Mouse (Mus musculus) ES-Bruce4 (cell line): ENCODE results near the gene Slbp. TPM values are rescaled to one million over a fixed set of nuclear protein-coding genes. Genes with fewer than 3 reads are reported as not detected.

Experiments
- H3K27ac ChIP-seq: 2 replicates; pipeline ENCODE4 v1.5.1; 2012; ENCODE audit warnings: low read length, inconsistent platforms; ENCODE audit not compliant: insufficient read depth
- H3K27me3 ChIP-seq: 2 replicates; pipeline ENCODE4 v1.6.1; 2012; ENCODE audit warnings: mild to moderate bottlenecking, low read length, inconsistent platforms; ENCODE audit not compliant: control insufficient read depth, poor library complexity, insufficient read depth, severe bottlenecking
- H3K36me3 ChIP-seq: 2 replicates; pipeline ENCODE4 v1.6.1; 2012; ENCODE audit warnings: inconsistent platforms, mild to moderate bottlenecking, low read length, moderate library complexity; ENCODE audit not compliant: control insufficient read depth, poor library complexity, insufficient read depth, severe bottlenecking
- H3K4me1 ChIP-seq: one replicate; pipeline ENCODE4 v1.8.1; 2011; ENCODE audit warnings: low read length; ENCODE audit not compliant: control insufficient read depth, insufficient read depth
- H3K4me3 ChIP-seq: 2 replicates; pipeline ENCODE4 v1.5.1; 2011; ENCODE audit warnings: low read depth, mild to moderate bottlenecking, low read length
- H3K9ac ChIP-seq: 2 replicates; pipeline ENCODE4 v1.6.1; 2012; ENCODE audit warnings: low read depth, mild to moderate bottlenecking, inconsistent platforms; ENCODE audit not compliant: poor library complexity, severe bottlenecking
- H3K9me3 ChIP-seq: replicated peaks from 2 replicates; pipeline ENCODE4 v1.6.1; 2012; ENCODE audit warnings: mild to moderate bottlenecking, low read length, inconsistent platforms; ENCODE audit not compliant: control insufficient read depth, poor library complexity, insufficient read depth, severe bottlenecking
- CTCF ChIP-seq: IDR thresholded peaks from one replicate; pipeline ENCODE4 v1.8.1; 2011; ENCODE audit warnings: low read depth, low read length
- EP300 ChIP-seq: IDR thresholded peaks from 2 replicates; pipeline ENCODE4 v1.6.1; 2011; ENCODE audit warnings: low read depth, low read length; ENCODE audit not compliant: insufficient read depth
- POLR2A ChIP-seq: IDR thresholded peaks from one replicate; pipeline ENCODE4 v1.8.1; 2011; ENCODE audit warnings: low read length; ENCODE audit not compliant: insufficient read depth
- polyA plus RNA-seq: library from polyadenylated mRNA; stranded (reverse); fragments of >200 nt; gene quantifications from 2 replicates; pipeline ENCODE4 v1.2.4, GENCODE M21; 2011; ENCODE audit warnings: low read depth; ENCODE audit not compliant: missing spikeins, insufficient read depth, insufficient read length

The Slbp gene
- polyA plus RNA-seq, 1 experiment: 121 TPM

GRCm38 (mm10) chr5:33640652-33641051, 11.7 kb downstream of the Slbp start:
- peaks cover 52% of the 10 kb centered on the region for H3K36me3 ChIP-seq
- TF ChIP-seq EP300 (no peak), POLR2A (no peak), CTCF (peak; percentile 45)

GRCm38 (mm10) chr5:33638826-33639225, 13.5 kb downstream of the Slbp start:
- Histone ChIP-seq H3K9me3 (no peaks in the 10 kb centered on the region), H3K4me3 (no peak overlapping the region), H3K27me3 (no peaks in the 10 kb centered on the region), H3K27ac (no peak overlapping the region), H3K36me3 (peaks cover 36% of the 10 kb centered on the region), H3K9ac (no peak overlapping the region), H3K4me1 (no peaks in the 10 kb centered on the region)
- TF ChIP-seq EP300 (no peak), POLR2A (no peak), CTCF (no peak)

More at GRCm38 (mm10) chr5:33640652-33641051, 11.7 kb downstream of the Slbp start:
- Histone ChIP-seq H3K4me3 (no peak overlapping the region), H3K4me1 (no peaks in the 10 kb centered on the region), H3K27ac (no peak overlapping the region), H3K27me3 (no peaks in the 10 kb centered on the region), H3K9ac (no peak overlapping the region), H3K9me3 (no peaks in the 10 kb centered on the region)

DNA sequence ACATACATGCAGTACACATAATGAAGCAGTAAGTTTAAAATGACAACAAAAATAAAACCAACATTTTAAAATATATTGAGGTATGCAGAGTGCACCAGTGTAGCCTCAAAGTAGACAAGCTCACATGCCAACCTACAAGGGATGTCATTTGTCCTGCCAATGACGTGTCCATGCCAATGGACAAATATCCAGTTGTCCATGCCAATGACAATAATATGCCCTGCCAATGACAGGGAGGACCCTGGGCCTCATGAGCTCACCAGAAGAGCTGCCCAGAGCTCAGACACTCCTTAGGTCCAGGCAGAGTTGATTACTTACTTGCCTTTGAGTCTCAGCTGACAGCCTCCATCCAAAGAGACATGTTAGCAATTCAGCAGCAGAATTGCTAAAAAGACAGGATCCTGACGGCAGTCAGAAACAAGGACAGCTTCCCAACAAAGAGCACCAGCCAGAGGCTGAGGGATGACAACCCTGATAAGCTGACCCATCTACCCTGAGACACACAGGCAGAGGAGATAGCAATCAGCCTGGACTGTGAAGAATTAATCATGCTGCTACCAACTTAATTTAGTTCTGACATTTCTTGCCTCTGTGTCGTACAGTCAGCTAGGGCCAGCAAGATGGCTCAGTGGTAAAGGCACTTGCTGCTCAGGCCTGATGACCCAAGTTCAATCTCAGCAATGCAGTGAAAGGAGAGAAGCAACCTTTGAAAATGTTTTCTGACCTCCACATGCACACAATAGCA, 14.6 kb downstream of the Slbp start:
- H3K27ac ChIP-seq: no peak overlapping the region
- no peak overlapping the region for H3K9ac ChIP-seq
- peaks cover 27% of the 10 kb centered on the region for H3K36me3 ChIP-seq
- H3K4me1 ChIP-seq: no peaks in the 10 kb centered on the region
- no peak overlapping the region for H3K4me3 ChIP-seq
- no peaks in the 10 kb centered on the region for H3K9me3 ChIP-seq
- no peak for TF ChIP-seq EP300
- no peak for TF ChIP-seq CTCF
- TF ChIP-seq POLR2A: no peak
- H3K27me3 ChIP-seq: no peaks in the 10 kb centered on the region

DNA sequence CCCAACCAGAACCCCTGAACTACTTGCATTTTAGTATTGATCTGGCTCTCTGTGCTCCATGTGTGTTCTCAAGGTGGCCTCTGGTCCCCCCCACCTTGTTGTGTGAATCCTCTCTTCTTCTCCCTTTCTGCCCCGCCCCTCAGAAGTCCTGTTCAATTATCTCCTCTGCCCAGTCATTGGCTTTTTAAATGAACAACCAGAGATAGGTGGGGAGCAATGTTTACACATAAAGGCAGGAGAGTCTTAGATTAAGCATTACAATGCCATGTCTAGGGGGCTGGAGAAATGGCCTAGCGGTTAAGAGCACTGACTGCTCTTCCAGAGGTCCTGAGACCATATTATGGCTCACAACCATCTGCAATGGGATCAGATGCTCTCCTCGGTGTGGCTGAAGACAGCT, 17.0 kb downstream of the Slbp start:
- Histone ChIP-seq H3K9ac (no peak overlapping the region), H3K9me3 (no peaks in the 10 kb centered on the region), H3K4me1 (no peaks in the 10 kb centered on the region), H3K36me3 (peaks cover 13% of the 10 kb centered on the region), H3K4me3 (no peak overlapping the region), H3K27ac (no peak overlapping the region), H3K27me3 (no peaks in the 10 kb centered on the region)
- no peak for TF ChIP-seq EP300
- no peak for TF ChIP-seq POLR2A
- no peak for TF ChIP-seq CTCF

GRCm38 (mm10) chr5:33632526-33632925, 19.8 kb downstream of the Slbp start:
- no peak overlapping the region for H3K4me3 ChIP-seq
- H3K9me3 ChIP-seq: no peaks in the 10 kb centered on the region
- no peak for TF ChIP-seq EP300
- no peak for TF ChIP-seq CTCF
- TF ChIP-seq POLR2A: no peak
- no peak overlapping the region for H3K9ac ChIP-seq
- H3K4me1 ChIP-seq: no peaks in the 10 kb centered on the region
- no peak overlapping the region for H3K27ac ChIP-seq
- no peaks in the 10 kb centered on the region for H3K27me3 ChIP-seq
- H3K36me3 ChIP-seq: 0 out of 2 replicates have a peak, but pooled peaks cover 2% of the 10 kb centered on the region

DNA sequence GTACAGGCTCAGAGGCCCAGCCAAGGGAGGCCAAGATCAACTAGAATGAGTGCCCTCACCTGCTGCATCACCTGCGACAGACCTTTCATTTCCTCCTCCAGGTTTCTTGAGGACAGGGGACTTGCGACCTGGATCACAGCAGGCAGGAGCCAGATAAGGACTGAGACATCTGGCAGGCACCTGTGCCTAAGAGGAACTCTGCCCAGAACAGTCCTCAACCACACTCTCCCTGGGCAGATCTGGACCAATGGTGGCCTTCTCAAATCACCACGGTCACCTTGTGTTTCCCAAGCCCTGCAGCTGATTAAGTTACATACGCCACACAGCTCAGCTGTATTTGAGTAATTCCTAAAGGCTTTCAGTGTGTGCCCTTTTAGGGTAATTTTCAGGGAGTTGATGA, 21.8 kb downstream of the Slbp start:
- H3K27ac ChIP-seq: no peak overlapping the region
- H3K9ac ChIP-seq: no peak overlapping the region
- no peak for TF ChIP-seq CTCF
- TF ChIP-seq POLR2A: no peak
- TF ChIP-seq EP300: no peak
- H3K4me1 ChIP-seq: no peaks in the 10 kb centered on the region
- no peaks in the 10 kb centered on the region for H3K36me3 ChIP-seq
- H3K9me3 ChIP-seq: no peaks in the 10 kb centered on the region
- no peaks in the 10 kb centered on the region for H3K27me3 ChIP-seq
- H3K4me3 ChIP-seq: no peak overlapping the region
